Mouse (Mus musculus) heart, adult 2 months (tissue): Measurements from ENCODE around the gene Pafah1b1. TPM values are rescaled to one million over a fixed set of nuclear protein-coding genes. Genes with fewer than 3 reads are reported as not detected.
A peak's percentile ranks its signal among the peaks of the same experiment; 100 is the strongest.

Experiments used
- DNase-seq, 2 experiments: peaks; one replicate each; pipeline ENCODE4 v3.0.0; 2021
- H3K27ac ChIP-seq: fragments of 200-600 bp; 2 replicates; pipeline ENCODE4 v1.8.1; 2022
- H3K27me3 ChIP-seq: fragments of 200-500 bp; 2 replicates; pipeline ENCODE4 v1.6.1; 2012; ENCODE audit warnings: mild to moderate bottlenecking, low read length, inconsistent platforms, mixed read lengths; ENCODE audit not compliant: control insufficient read depth, insufficient read depth
- H3K36me3 ChIP-seq: fragments of 200-500 bp; 2 replicates; pipeline ENCODE4 v1.6.1; 2012; ENCODE audit warnings: low read length, inconsistent platforms; ENCODE audit not compliant: control insufficient read depth, insufficient read depth
- H3K4me1 ChIP-seq: fragments of 200-500 bp; 2 replicates; pipeline ENCODE4 v1.6.1; 2011; ENCODE audit warnings: low read length; ENCODE audit not compliant: control insufficient read depth, insufficient read depth
- H3K4me3 ChIP-seq: fragments of 200-600 bp; 2 replicates; pipeline ENCODE4 v1.8.1; 2022
- H3K79me2 ChIP-seq: fragments of 200-500 bp; replicated peaks from 2 replicates; pipeline ENCODE4 v1.6.1; 2012; ENCODE audit warnings: mild to moderate bottlenecking, inconsistent platforms, low read length, moderate library complexity, mixed read lengths; ENCODE audit not compliant: control insufficient read depth, insufficient read depth
- H3K9ac ChIP-seq: fragments of 200-500 bp; 2 replicates; pipeline ENCODE4 v1.6.1; 2012; ENCODE audit warnings: low read depth, mild to moderate bottlenecking, control low read depth, inconsistent platforms, low read length, mixed read lengths
- CTCF ChIP-seq: fragments of 200-600 bp; IDR thresholded peaks from 2 replicates; pipeline ENCODE4 v1.8.1; 2022; ENCODE audit warnings: antibody characterized with exemption, mild to moderate bottlenecking, moderate library complexity
- EP300 ChIP-seq: fragments of 200-500 bp; IDR thresholded peaks from 2 replicates; pipeline ENCODE4 v1.6.1; 2011; ENCODE audit warnings: low read depth, low read length, control low read depth; ENCODE audit not compliant: insufficient read depth
- POLR2A ChIP-seq: fragments of 200-500 bp; IDR thresholded peaks from 2 replicates; pipeline ENCODE4 v1.6.1; 2011; ENCODE audit warnings: mild to moderate bottlenecking, low read depth, low read length, control low read depth; ENCODE audit not compliant: insufficient read depth
- WGBS: fragments of 180-500 bp; shearing (Covaris S2); methylation state at CpG from one replicate; pipeline ENCODE4 v1.1.7; 2018; 5-methylcytosine and 5-hydroxymethylcytosine counted together
- intact Hi-C: fragments of 180-260 bp; cut with DNase I; formaldehyde crosslinking; loops from one replicate; pipeline ENCODE4 v1.15.1; 2025
- polyA plus RNA-seq: library from polyadenylated mRNA; depleted of rRNA; stranded (reverse); fragments of >200 nt; gene quantifications from 2 replicates; pipeline ENCODE4 v1.2.3, GENCODE M21; 2012
- total RNA-seq, 2 experiments: library from RNA; stranded (reverse); gene quantifications; 2 replicates each; pipeline ENCODE4 v1.2.3; 2021

Pafah1b1 gene
- total and polyA plus RNA-seq, 3 experiments = 30.2 to 233 (median 208) TPM

GRCm38 (mm10) chr11:74664906-74665305, 59.6 kb downstream of the Pafah1b1 start:
- intact Hi-C loops = no loop called here
- WGBS = 80% methylated on average over 8 of the region's 8 CpGs
- Histone ChIP-seq H3K36me3 (no peaks in the 10 kb centered on the region), H3K79me2 (no peaks in the 10 kb centered on the region), H3K9ac (no peak overlapping the region), H3K27ac (no peak overlapping the region), H3K4me1 (no peaks in the 10 kb centered on the region), H3K27me3 (no peaks in the 10 kb centered on the region), H3K4me3 (no peak overlapping the region)
- no peak for DNase-seq
- TF ChIP-seq CTCF = no peak
- TF ChIP-seq EP300 = no peak
- no peak for TF ChIP-seq POLR2A

GRCm38 (mm10) chr11:74664279-74664678, 60.2 kb downstream of the Pafah1b1 start:
- Histone ChIP-seq H3K27ac (no peak overlapping the region), H3K27me3 (no peaks in the 10 kb centered on the region), H3K4me3 (no peak overlapping the region), H3K9ac (no peak overlapping the region), H3K79me2 (no peaks in the 10 kb centered on the region), H3K36me3 (no peaks in the 10 kb centered on the region), H3K4me1 (no peaks in the 10 kb centered on the region)
- 67% methylated on average over 3 of the region's 3 CpGs for WGBS
- no peak for DNase-seq
- no peak for TF ChIP-seq EP300
- intact Hi-C loops = no loop called here

GRCm38 (mm10) chr11:74662221-74662620, 62.2 kb downstream of the Pafah1b1 start:
- intact Hi-C loops = no loop called here
- no peaks in the 10 kb centered on the region for H3K27me3 ChIP-seq
- no peaks in the 10 kb centered on the region for H3K36me3 ChIP-seq
- no peak overlapping the region for H3K4me3 ChIP-seq
- H3K4me1 ChIP-seq = no peaks in the 10 kb centered on the region
- H3K79me2 ChIP-seq = no peaks in the 10 kb centered on the region
- DNase-seq = no peak
- TF ChIP-seq EP300 (no peak), CTCF (no peak), POLR2A (no peak)
- no peak overlapping the region for H3K9ac ChIP-seq
- no peak overlapping the region for H3K27ac ChIP-seq
- 73% methylated on average over 6 of the region's 6 CpGs for WGBS

DNA sequence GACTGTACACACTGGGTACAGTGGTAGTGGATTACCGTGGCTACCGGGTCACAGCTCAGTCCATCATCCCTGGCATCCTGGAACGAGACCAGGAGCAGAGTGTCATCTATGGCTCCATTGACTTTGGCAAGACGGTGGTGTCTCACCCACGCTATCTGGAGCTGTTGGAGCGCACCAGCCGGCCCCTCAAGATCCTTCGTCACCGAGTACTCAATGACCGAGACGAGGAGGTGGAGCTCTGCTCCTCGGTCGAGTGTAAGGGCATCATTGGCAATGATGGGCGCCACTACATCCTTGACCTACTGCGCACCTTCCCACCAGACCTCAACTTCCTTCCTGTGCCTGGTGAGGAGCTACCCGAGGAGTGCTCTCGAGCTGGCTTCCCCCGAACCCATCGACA, 62.8 kb downstream of the Pafah1b1 start:
- Histone ChIP-seq H3K4me1 (no peaks in the 10 kb centered on the region), H3K27ac (no peak overlapping the region), H3K27me3 (no peaks in the 10 kb centered on the region), H3K9ac (no peak overlapping the region), H3K36me3 (no peaks in the 10 kb centered on the region), H3K4me3 (no peak overlapping the region), H3K79me2 (no peaks in the 10 kb centered on the region)
- intact Hi-C loops = no loop called here
- DNase-seq = no peak
- TF ChIP-seq EP300 = no peak
- TF ChIP-seq POLR2A = no peak
- no peak for TF ChIP-seq CTCF
- WGBS = 80% methylated on average over 19 of the region's 19 CpGs

DNA sequence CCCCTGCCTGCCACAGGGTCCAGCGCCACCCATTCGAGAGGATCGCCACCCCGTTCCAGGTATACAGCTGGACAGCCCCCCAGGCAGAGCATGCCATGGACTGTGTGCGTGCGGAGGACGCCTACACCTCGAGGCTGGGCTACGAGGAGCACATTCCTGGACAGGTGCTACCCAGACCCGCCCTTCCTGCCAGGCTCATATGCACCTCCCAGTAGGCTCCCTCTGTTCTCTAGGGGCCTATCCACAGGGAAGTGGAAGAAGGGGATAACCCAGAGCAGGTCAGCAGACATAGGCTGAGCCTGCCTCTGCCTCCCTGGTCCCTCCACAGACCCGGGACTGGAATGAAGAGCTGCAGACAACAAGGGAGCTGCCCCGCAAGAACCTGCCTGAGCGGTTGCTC, 64.1 kb downstream of the Pafah1b1 start:
- Histone ChIP-seq H3K79me2 (no peaks in the 10 kb centered on the region), H3K27me3 (no peaks in the 10 kb centered on the region), H3K4me3 (no peak overlapping the region), H3K9ac (no peak overlapping the region), H3K36me3 (no peaks in the 10 kb centered on the region), H3K4me1 (no peaks in the 10 kb centered on the region), H3K27ac (no peak overlapping the region)
- DNase-seq = peak in 1 of 2 experiments; percentile 17
- no peak for TF ChIP-seq CTCF
- no peak for TF ChIP-seq EP300
- no peak for TF ChIP-seq POLR2A
- 90% methylated on average over 13 of the region's 13 CpGs for WGBS
- intact Hi-C loops = no loop called here

- WGBS = 41% methylated on average over 3 of the region's 3 CpGs
- Histone ChIP-seq H3K79me2 (no peaks in the 10 kb centered on the region; the same call in 1 of the 2 replicates), H3K27ac (no peak overlapping the region), H3K9ac (no peak overlapping the region), H3K36me3 (peaks cover 3% of the 10 kb centered on the region; the same call in 1 of the 2 replicates), H3K4me1 (peaks cover 8% of the 10 kb centered on the region), H3K27me3 (no peaks in the 10 kb centered on the region), H3K4me3 (no peak overlapping the region)
- intact Hi-C loops = no loop called here
- TF ChIP-seq POLR2A = no peak
- TF ChIP-seq CTCF = no peak
- no peak for DNase-seq
Observed at GRCm38 (mm10) chr11:74655941-74656340, 68.5 kb downstream of the Pafah1b1 start.
